In genomic region chr10:70250354-70250753, GRCm38 (mm10) we compare ENCODE assay signal across 24 mouse cellular contexts. TPM values are rescaled to one million over a fixed set of nuclear protein-coding genes. Genes with fewer than 3 reads are reported as not detected.
DNase-seq lines count a peak whose midpoint lies in the region; ATAC-seq and TF ChIP-seq lines count a peak whose summit lies in the region.
"Had no signal": no experiment of that assay in that cellular context is flagged by ENCODE, and none has a peak within 500 bp of the region (broad histone marks: within the 10 kb centered on the region; RNA-seq: fewer than 3 reads in every experiment).

No protein-coding gene starts in this region.

- peak overlapping the region; percentile 31 for H3K27ac ChIP-seq in gastrocnemius, adult 2 months
- H3K27ac ChIP-seq in midbrain, embryonic 11.5 days (ENCODE audit: low read depth, low read length) = no peak overlapping the region
- no peak overlapping the region for H3K27ac ChIP-seq in midbrain, embryonic 16.5 days (ENCODE audit: low read length)

- H3K9me3 ChIP-seq in midbrain, embryonic 11.5 days (ENCODE audit: control insufficient read depth, low read length) = no peaks in the 10 kb centered on the region
- H3K9me3 ChIP-seq in midbrain, embryonic 16.5 days (replicated peaks; ENCODE audit: control insufficient read depth, low read length, poor library complexity, severe bottlenecking) = no peaks in the 10 kb centered on the region

- H3K9ac ChIP-seq in midbrain, embryonic 11.5 days (ENCODE audit: low read length) = no peak overlapping the region
- H3K9ac ChIP-seq in midbrain, embryonic 16.5 days (ENCODE audit: low read depth, low read length) = no peak overlapping the region

- DNase-seq in gastrocnemius, adult 2 months = no peak
- DNase-seq in gastrocnemius, postnatal 36 days = no peak
- peak; percentile 82 for DNase-seq in heart, adult 11 months
- DNase-seq in heart, postnatal 36 days = no peak
- peak; percentile 59 for DNase-seq in midbrain, embryonic 11.5 days (ENCODE audit: low spot score, missing footprints)
- DNase-seq: adrenal gland, adult 8-10 months; adrenal gland, postnatal 10 days; B cell, adult 2 months; cerebellum, adult 11 months; cerebellum, adult 11-12 months; cerebellum, adult 18-20 months had no signal

- H3K4me3 ChIP-seq in gastrocnemius, adult 2 months = no peak overlapping the region
- H3K4me3 ChIP-seq in midbrain, embryonic 11.5 days (ENCODE audit: low read depth, low read length) = no peak overlapping the region
- H3K4me3 ChIP-seq in midbrain, embryonic 16.5 days (ENCODE audit: low read depth, low read length) = no peak overlapping the region

- WGBS in midbrain, embryonic 11.5 days = 88% methylated on average over 4 of the region's 4 CpGs
- WGBS in midbrain, embryonic 16.5 days = 81% methylated on average over 4 of the region's 4 CpGs

- no peak overlapping the region for H3K4me2 ChIP-seq in midbrain, embryonic 11.5 days
- H3K4me2 ChIP-seq in midbrain, embryonic 16.5 days (ENCODE audit: low read length) = no peak overlapping the region

- TF ChIP-seq CTCF in gastrocnemius, adult 2 months (IDR thresholded peaks at IDR 0.05) = no peak

- H3K4me1 ChIP-seq in midbrain, embryonic 11.5 days (ENCODE audit: control insufficient read depth, insufficient read depth, low read length) = 0 out of 2 replicates have a peak, but pooled peaks cover 2% of the 10 kb centered on the region
- H3K4me1 ChIP-seq in midbrain, embryonic 16.5 days (ENCODE audit: control insufficient read depth, insufficient read depth, low read length) = peaks cover 7% of the 10 kb centered on the region; the same call in 1 of the 2 replicates

- intact Hi-C loops in gastrocnemius, adult 2 months (cut with DNase I) = no loop called here
- intact Hi-C loops in gastrocnemius, postnatal 36 days (cut with DNase I) = no loop called here
- intact Hi-C loops in heart, postnatal 36 days (cut with DNase I) = no loop called here

- H3K36me3 ChIP-seq in midbrain, embryonic 11.5 days (ENCODE audit: control insufficient read depth, insufficient read depth, low read length) = no peaks in the 10 kb centered on the region
- no peaks in the 10 kb centered on the region for H3K36me3 ChIP-seq in midbrain, embryonic 16.5 days (ENCODE audit: control insufficient read depth, insufficient read depth, low read length)
- H3K36me3 ChIP-seq: G1E had no signal

- H3K27me3 ChIP-seq in midbrain, embryonic 11.5 days (ENCODE audit: control insufficient read depth, insufficient read depth, low read length) = peaks cover 5% of the 10 kb centered on the region
- H3K27me3 ChIP-seq in midbrain, embryonic 16.5 days (ENCODE audit: control insufficient read depth, insufficient read depth, low read depth, low read length) = 0 out of 2 replicates have a peak, but pooled peaks cover 2% of the 10 kb centered on the region
- H3K27me3 ChIP-seq: CH12.LX had no signal

- no peak for ATAC-seq in midbrain, embryonic 11.5 days (ENCODE audit: low FRiP score)
- no peak for ATAC-seq in midbrain, embryonic 16.5 days
- ATAC-seq: activated CD4-positive, CD25-positive, alpha-beta regulatory T cell, adult 4 months; CD4-positive, CD25-positive, alpha-beta regulatory T cell, adult 4 months; Patski had no signal

RNA-seq across cellular contexts. Expression of gene Slc16a9, which starts 5.5 kb away (rescaled TPM):
- 1 to 10 TPM; 5.0 to 9.6 TPM for total RNA-seq in gastrocnemius, adult 2 months (2021)
- total RNA-seq in gastrocnemius, postnatal 36 days (2021) = 1 to 10 TPM; 3.7 to 5.6 TPM
- total RNA-seq in heart, postnatal 36 days (2021) = 1 to 10 TPM; 2.5 to 5.3 TPM
- polyA plus RNA-seq in midbrain, embryonic 11.5 days (2014; fragmentation: Nextera tagmentation; extraction: Ambion mirVana) = 0.29 and 0.48 TPM in 2 replicates
- 1.9 and 2.1 TPM in 2 replicates for polyA plus RNA-seq in midbrain, embryonic 16.5 days (2015; fragmentation: Nextera tagmentation; extraction: Ambion mirVana)
- total RNA-seq: CH12.LX, MEL had no signal
- polyA plus RNA-seq: activated CD4-positive, CD25-positive, alpha-beta regulatory T cell, adult 4 months; C2C12; CD4-positive, CD25-positive, alpha-beta regulatory T cell, adult 4 months; G1E had no signal

RNA-seq across cellular contexts. Expression of gene Mrln, which starts 45.9 kb away (rescaled TPM):
- total RNA-seq in gastrocnemius, adult 2 months (2021) = 100 to 1,000 TPM; 201 to 276 TPM
- 100 to 1,000 TPM; 116 to 137 TPM for total RNA-seq in gastrocnemius, postnatal 36 days (2021)
- total RNA-seq in heart, postnatal 36 days (2021) = 1 to 10 TPM; 3.1 to 4.0 TPM
- 0.65 TPM in 1 of 2 replicates, not detected in the other for polyA plus RNA-seq in midbrain, embryonic 11.5 days (2014; fragmentation: Nextera tagmentation; extraction: Ambion mirVana)
- 1.2 TPM in 1 of 2 replicates, not detected in the other for polyA plus RNA-seq in midbrain, embryonic 16.5 days (2015; fragmentation: Nextera tagmentation; extraction: Ambion mirVana)
- total RNA-seq: adrenal gland, postnatal 14 days; adrenal gland, postnatal 25 days; adrenal gland, postnatal 36 days; CH12.LX; ES-E14; MEL had no signal
- polyA plus RNA-seq: activated CD4-positive, CD25-positive, alpha-beta regulatory T cell, adult 4 months; adrenal gland, adult 2 months; CD4-positive, CD25-positive, alpha-beta regulatory T cell, adult 4 months; G1E; Patski had no signal

Comparison
In these comparisons a context has a peak if more than half of its experiments do, and no peak if none do; other contexts are left out.
1. DNase-seq: peak in heart, adult 11 months (single experiment) and midbrain, embryonic 11.5 days (single experiment); none in gastrocnemius, adult 2 months (single experiment), gastrocnemius, postnatal 36 days (0 of 2) and heart, postnatal 36 days (0 of 2).
2. RNA of gene Mrln, which starts 45.9 kb away (total RNA-seq): 201 to 276 TPM in gastrocnemius, adult 2 months and 116 to 137 TPM in gastrocnemius, postnatal 36 days; 3.1 to 4.0 TPM in heart, postnatal 36 days; every median in the first group is over 10 times any median in the second.